Mouse (Mus musculus) heart, embryonic 12.5 days (tissue): ENCODE measurements around the gene Ccndbp1. TPM values are rescaled to one million over a fixed set of nuclear protein-coding genes. Genes with fewer than 3 reads are reported as not detected.
"Not testable (repeated sequence)": the region's sequence is repeated elsewhere in the genome, so short reads cannot be mapped to it uniquely, and the experiment has no call there.

Experiments used
- ATAC-seq: fragments of 200-750 bp; cut with Nextera tagmentation; 2 replicates; pipeline ENCODE4 v1.8.0; 2017; ENCODE audit warnings: moderate TSS enrichment, moderate library complexity; ENCODE audit not compliant: insufficient number of reproducible peaks, low FRiP score
- H3K27ac ChIP-seq: fragments of 300-500 bp; sonication (generic); 2 replicates; pipeline ENCODE4 v1.5.1; 2016; ENCODE audit warnings: mild to moderate bottlenecking, moderate library complexity; ENCODE audit not compliant: poor library complexity, severe bottlenecking
- H3K27me3 ChIP-seq: fragments of 300-500 bp; sonication (generic); replicated peaks from 2 replicates; pipeline ENCODE4 v1.6.1; 2016; ENCODE audit warnings: mild to moderate bottlenecking, moderate library complexity
- H3K36me3 ChIP-seq: fragments of 300-500 bp; sonication (generic); 2 replicates; pipeline ENCODE4 v1.6.1; 2016; ENCODE audit warnings: mild to moderate bottlenecking, moderate library complexity
- H3K4me1 ChIP-seq: fragments of 300-500 bp; sonication (generic); replicated peaks from 2 replicates; pipeline ENCODE4 v1.6.1; 2016; ENCODE audit warnings: mild to moderate bottlenecking
- H3K4me2 ChIP-seq: fragments of 300-500 bp; sonication (generic); 2 replicates; pipeline ENCODE4 v1.6.1; 2016; ENCODE audit warnings: mild to moderate bottlenecking, moderate library complexity
- H3K4me3 ChIP-seq: fragments of 300-500 bp; sonication (generic); 2 replicates; pipeline ENCODE4 v1.5.1; 2016; ENCODE audit warnings: mild to moderate bottlenecking
- H3K9ac ChIP-seq: fragments of 300-500 bp; sonication (generic); 2 replicates; pipeline ENCODE4 v1.6.1; 2016; ENCODE audit warnings: mild to moderate bottlenecking, moderate library complexity
- H3K9me3 ChIP-seq: fragments of 300-500 bp; sonication (generic); replicated peaks from 2 replicates; pipeline ENCODE4 v1.6.1; 2016; ENCODE audit warnings: mild to moderate bottlenecking, moderate library complexity
- WGBS: fragments of 180-500 bp; shearing (Covaris S2); methylation state at CpG from one replicate; pipeline ENCODE4 v1.1.7; 2016; 5-methylcytosine and 5-hydroxymethylcytosine counted together
- polyA plus RNA-seq: library from polyadenylated mRNA; unstranded; fragments of >200 nt; fragmentation: Nextera tagmentation; extraction: Ambion mirVana; gene quantifications from 2 replicates; pipeline ENCODE4 v1.2.1, GENCODE M21; 2016

Ccndbp1 gene
- 38.1 and 38.5 TPM in 2 replicates for polyA plus RNA-seq

DNA sequence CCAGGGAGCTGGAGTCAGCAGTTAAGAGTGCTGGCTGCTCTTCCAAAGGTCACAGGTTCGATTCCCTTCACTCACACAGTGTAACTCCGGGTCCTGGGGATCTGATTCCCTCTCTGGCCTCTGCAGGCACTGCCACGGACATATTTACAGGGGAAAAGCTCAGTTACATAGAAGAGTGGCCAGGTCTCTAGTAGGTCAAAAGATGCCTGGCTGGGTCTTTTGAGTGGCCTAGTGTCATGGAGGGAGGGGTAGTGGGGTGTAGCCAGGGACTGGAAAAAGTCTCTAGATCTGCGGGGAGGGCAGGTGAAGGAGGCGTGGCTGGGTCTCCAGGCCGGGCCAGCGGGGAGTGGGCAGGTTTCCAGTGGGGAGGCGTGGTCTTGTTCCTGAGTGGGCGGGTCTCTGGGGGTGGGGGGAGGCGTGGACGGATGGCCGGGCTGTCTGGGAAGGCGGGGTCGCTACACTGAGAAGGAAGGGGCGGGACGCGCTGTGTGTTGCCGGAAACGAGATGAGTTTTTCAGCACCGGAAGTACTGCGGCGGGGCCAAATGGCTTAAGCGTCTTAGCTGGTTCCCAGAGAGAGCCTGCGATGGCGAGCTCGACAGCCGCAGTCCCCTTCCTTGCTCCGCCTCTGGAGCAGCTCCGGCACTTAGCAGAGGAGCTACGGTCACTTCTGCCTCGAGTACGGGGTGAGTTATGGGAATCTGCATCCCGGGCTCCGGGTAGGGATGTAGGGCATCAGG lies at the start of gene Ccndbp1:
TSS of gene Ccndbp1 (plus strand) at position 479 of the 739 bp plus-strand sequence.
- peak within 1 kb of the TSS; percentile 95 for H3K4me2 ChIP-seq
- no peaks in the 10 kb centered on the region for H3K9me3 ChIP-seq
- peak within 1 kb of the TSS; percentile 87 for H3K4me3 ChIP-seq
- H3K4me1 ChIP-seq, result peaks cover 7% of the 10 kb centered on the region
- 2% methylated on average over 34 of the region's 34 CpGs for WGBS
- no peaks in the 10 kb centered on the region for H3K27me3 ChIP-seq
- H3K36me3 ChIP-seq, result peaks cover 17% of the 10 kb centered on the region
- peak within 1 kb of the TSS; percentile 78 for H3K9ac ChIP-seq
- peak; percentile 98 for ATAC-seq
- peak within 1 kb of the TSS; percentile 30; the same call in 1 of the 2 replicates for H3K27ac ChIP-seq

DNA sequence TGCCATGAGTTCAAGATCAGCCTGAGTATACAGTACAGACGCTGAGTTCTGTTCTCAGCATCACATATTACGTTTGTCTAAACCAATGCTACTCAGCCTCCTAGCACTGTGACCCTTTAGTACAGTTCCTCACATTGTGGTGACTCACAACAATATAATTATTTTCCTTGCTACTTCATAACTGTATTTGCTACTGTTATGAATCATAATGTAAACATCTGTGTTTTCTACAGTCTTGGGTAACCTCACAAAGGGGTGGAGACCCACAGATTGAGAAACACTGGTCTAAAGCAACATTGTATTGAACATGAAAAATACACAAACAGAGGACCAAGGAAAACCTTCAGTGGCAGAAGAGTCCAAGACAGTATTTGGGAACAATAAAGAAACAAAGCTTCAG lies 48.8 kb upstream of the Ccndbp1 start:
- peaks cover 32% of the 10 kb centered on the region for H3K36me3 ChIP-seq
- no peak overlapping the region for H3K4me3 ChIP-seq
- H3K4me1 ChIP-seq, result 0 out of 2 replicates have a peak, but pooled peaks cover 3% of the 10 kb centered on the region
- 85% methylated on average over 2 of the region's 2 CpGs for WGBS
- ATAC-seq, result no peak
- no peaks in the 10 kb centered on the region for H3K27me3 ChIP-seq
- no peak overlapping the region for H3K27ac ChIP-seq
- no peak overlapping the region for H3K9ac ChIP-seq
- no peak overlapping the region for H3K4me2 ChIP-seq
- no peaks in the 10 kb centered on the region for H3K9me3 ChIP-seq

DNA sequence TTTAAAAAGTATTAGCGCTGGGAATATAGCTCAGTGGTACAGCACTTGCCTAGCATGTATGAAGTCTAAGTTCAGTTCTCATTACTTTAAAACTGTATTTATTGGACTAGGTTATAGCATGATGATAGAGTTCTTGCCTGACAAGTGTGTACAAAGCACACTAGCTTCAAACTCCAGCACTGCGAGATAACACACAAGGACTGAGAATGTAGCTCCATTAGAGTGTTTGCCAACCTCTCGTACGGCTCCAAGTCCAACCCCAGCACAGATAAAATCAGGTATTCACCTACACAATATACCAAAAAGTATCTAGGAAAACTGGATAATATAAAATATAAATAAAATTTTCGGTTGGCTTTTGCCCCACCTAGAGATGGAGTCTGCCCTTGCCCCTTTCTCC lies 48.4 kb upstream of the Ccndbp1 start:
- Histone ChIP-seq H3K36me3 (peaks cover 27% of the 10 kb centered on the region), H3K27me3 (no peaks in the 10 kb centered on the region), H3K9ac (no peak overlapping the region), H3K27ac (no peak overlapping the region), H3K4me2 (no peak overlapping the region), H3K9me3 (no peaks in the 10 kb centered on the region), H3K4me1 (0 out of 2 replicates have a peak, but pooled peaks cover 3% of the 10 kb centered on the region), H3K4me3 (no peak overlapping the region)
- 82% methylated on average over 5 of the region's 5 CpGs for WGBS
- ATAC-seq, result no peak

DNA sequence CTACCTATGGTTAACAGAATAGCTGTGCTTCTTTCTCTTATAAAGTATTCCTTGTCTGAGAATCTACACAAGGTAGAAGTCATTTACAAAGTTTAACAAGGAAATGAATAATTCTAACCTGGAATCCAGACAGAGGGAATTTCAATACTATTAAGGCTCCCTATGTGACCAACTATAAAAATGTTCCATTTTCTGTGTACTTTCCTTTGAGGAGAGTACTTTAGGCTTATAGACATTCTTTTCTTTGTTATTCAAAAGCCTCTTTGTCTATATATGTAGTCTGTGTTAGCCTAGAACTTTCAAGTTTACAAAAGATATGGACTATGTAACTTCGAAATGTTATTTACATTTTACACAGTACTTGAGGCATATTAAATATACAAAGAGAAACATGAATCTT lies 47.9 kb upstream of the Ccndbp1 start:
- Histone ChIP-seq H3K27me3 (no peaks in the 10 kb centered on the region), H3K27ac (no peak overlapping the region), H3K4me3 (no peak overlapping the region), H3K9me3 (no peaks in the 10 kb centered on the region), H3K4me2 (no peak overlapping the region), H3K36me3 (peaks cover 24% of the 10 kb centered on the region; the same call in 1 of the 2 replicates), H3K9ac (no peak overlapping the region), H3K4me1 (0 out of 2 replicates have a peak, but pooled peaks cover 3% of the 10 kb centered on the region)
- 93% methylated on average over 1 of the region's 1 CpGs for WGBS
- no peak for ATAC-seq

DNA sequence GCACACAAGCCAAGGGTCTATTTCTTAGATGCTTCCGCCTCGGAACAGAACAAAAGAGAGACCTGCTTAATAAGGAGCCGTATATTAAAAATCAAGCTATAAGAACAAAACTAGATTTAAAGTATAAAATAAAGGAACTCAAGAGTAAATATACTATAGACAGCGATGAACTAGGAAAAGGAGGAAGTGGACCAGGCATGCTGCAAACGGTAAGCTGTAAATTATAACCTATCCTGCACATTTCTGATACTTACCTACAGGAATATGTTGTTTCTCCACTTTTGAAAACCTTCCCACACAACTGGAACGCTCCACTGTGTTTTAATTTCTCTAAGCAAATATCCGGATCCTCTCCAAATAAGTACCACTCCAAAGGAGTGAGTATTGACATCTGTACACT lies 45.1 kb upstream of the Ccndbp1 start:
- Histone ChIP-seq H3K9ac (no peak overlapping the region), H3K36me3 (peaks cover 18% of the 10 kb centered on the region), H3K4me2 (no peak overlapping the region), H3K27me3 (no peaks in the 10 kb centered on the region), H3K27ac (no peak overlapping the region), H3K9me3 (no peaks in the 10 kb centered on the region), H3K4me1 (peaks cover 5% of the 10 kb centered on the region), H3K4me3 (no peak overlapping the region)
- WGBS, result 91% methylated on average over 7 of the region's 7 CpGs
- no peak for ATAC-seq

DNA sequence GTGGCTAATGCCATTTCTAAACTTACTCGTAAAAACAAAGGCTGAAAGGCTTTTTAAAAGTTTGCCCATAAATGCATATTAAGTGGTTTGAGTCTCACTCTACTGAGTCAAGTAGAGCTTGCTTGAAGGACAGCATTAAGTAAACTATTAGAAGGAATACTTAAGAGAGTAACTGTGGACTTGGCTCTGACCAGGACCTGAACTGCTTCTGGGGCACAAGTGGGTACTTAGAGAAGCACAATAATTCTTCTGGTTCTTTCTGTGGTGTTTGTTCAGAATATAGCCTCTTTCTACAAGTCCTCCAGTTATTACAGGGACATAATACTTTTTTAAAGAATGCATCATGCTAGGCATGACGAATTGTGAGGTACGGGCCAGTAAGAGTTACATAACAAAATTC lies 42.7 kb upstream of the Ccndbp1 start:
- H3K4me2 ChIP-seq, result no peak overlapping the region
- H3K9ac ChIP-seq, result no peak overlapping the region
- H3K4me1 ChIP-seq, result peaks cover 14% of the 10 kb centered on the region
- H3K27ac ChIP-seq, result no peak overlapping the region
- no peaks in the 10 kb centered on the region for H3K9me3 ChIP-seq
- H3K27me3 ChIP-seq, result no peaks in the 10 kb centered on the region
- ATAC-seq, result no peak
- 92% methylated on average over 3 of the region's 3 CpGs for whole genome bisulfite sequencing
- peaks cover 6% of the 10 kb centered on the region; the same call in 1 of the 2 replicates for H3K36me3 ChIP-seq
- H3K4me3 ChIP-seq, result no peak overlapping the region

DNA sequence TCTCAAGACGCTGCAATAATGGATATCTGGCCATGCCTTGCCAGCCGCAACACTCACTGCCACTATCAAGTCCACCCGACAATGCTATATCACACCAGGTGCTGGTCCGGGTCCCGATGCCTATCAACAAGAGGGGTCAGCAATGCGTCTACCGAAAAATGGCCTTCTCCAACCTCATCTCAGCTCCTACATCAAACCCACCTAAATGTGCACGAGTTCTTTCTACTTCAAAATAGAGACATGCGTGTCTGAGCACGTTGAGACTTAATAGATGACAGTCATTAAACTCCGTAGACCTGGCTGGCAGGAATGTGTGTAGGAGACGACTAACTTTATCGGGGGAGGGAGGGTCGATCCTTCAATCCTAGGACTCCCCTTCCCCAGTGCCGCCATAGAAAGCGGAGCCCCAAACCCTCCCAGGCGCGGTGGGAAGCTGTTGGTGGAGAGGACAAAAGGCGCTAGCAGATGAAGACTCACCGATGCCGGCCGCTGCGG lies 38.1 kb upstream of the Ccndbp1 start:
- peak overlapping the region; percentile 93 for H3K4me3 ChIP-seq
- H3K36me3 ChIP-seq, result no peaks in the 10 kb centered on the region; the same call in 1 of the 2 replicates
- no peaks in the 10 kb centered on the region for H3K27me3 ChIP-seq
- H3K9me3 ChIP-seq, result no peaks in the 10 kb centered on the region
- under 1% methylated on average over 23 of the region's 23 CpGs for whole genome bisulfite sequencing
- peak; percentile 66 for ATAC-seq
- H3K9ac ChIP-seq, result peak overlapping the region; percentile 89
- H3K27ac ChIP-seq, result peak overlapping the region; percentile 80
- peaks cover 19% of the 10 kb centered on the region for H3K4me1 ChIP-seq
- H3K4me2 ChIP-seq, result peak overlapping the region; percentile 71

DNA sequence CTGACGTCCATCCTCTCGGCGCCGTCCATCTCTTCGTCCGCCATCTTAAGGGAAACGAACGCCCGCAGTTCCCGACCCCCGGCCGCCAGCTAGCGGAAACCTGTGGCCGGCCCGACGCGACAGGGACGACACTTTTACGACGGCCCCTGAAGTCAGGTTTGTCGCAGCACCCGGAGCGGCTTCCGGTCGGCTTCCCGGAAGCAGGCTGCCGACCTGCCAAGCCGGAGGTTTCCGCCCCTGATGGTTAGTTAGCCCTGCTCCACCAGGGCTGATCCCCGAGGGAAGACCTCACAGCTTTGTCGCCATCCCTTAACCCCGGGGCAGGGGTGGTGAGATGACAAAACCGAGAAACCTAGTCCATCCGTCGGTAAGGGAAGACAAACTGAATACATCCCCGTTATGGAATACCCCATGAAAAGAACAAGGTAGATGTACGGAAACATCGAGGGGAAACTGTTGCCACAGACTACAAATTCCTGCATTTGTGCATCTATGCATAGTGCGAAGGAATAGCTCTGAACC lies 37.6 kb upstream of the Ccndbp1 start, which contains the start of gene Ubr1:
TSS of gene Ubr1 (minus strand) at position 157 of the 522 bp plus-strand sequence.
- Histone ChIP-seq H3K9ac (peak within 1 kb of the TSS; percentile 89), H3K9me3 (no peaks in the 10 kb centered on the region), H3K36me3 (no peaks in the 10 kb centered on the region; the same call in 1 of the 2 replicates), H3K4me3 (peak within 1 kb of the TSS; percentile 93), H3K27ac (peak within 1 kb of the TSS; percentile 80), H3K4me1 (peaks cover 19% of the 10 kb centered on the region), H3K4me2 (peak within 1 kb of the TSS; percentile 71), H3K27me3 (no peaks in the 10 kb centered on the region)
- WGBS, result under 1% methylated on average over 39 of the region's 39 CpGs
- ATAC-seq, result peak; percentile 89

DNA sequence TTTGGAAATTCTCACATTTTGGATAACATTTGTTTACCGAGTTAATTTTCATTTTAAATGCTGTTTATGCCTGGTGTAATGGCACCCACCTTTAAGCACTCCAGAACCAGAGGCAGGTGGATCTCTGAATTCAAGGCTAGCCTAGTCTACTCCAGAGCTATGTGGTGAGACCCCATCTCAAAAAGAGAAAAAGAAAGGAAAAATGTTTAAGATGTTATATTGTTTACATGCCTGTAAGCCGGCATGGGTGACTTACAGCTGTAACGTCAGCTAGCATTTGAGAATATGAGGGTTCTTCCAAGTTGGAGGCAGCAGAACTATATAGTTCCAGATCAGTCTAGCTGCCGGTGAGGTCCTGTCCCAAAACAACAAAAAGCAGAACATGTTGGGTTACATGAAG lies 36.4 kb upstream of the Ccndbp1 start:
- peaks cover 14% of the 10 kb centered on the region for H3K4me1 ChIP-seq
- H3K36me3 ChIP-seq, result no peaks in the 10 kb centered on the region; the same call in 1 of the 2 replicates
- no peak for ATAC-seq
- H3K9me3 ChIP-seq, result no peaks in the 10 kb centered on the region
- 87% methylated on average over 4 of the region's 4 CpGs for WGBS
- no peaks in the 10 kb centered on the region for H3K27me3 ChIP-seq
- no peak overlapping the region for H3K4me3 ChIP-seq
- no peak overlapping the region for H3K4me2 ChIP-seq
- no peak overlapping the region for H3K27ac ChIP-seq
- no peak overlapping the region for H3K9ac ChIP-seq

DNA sequence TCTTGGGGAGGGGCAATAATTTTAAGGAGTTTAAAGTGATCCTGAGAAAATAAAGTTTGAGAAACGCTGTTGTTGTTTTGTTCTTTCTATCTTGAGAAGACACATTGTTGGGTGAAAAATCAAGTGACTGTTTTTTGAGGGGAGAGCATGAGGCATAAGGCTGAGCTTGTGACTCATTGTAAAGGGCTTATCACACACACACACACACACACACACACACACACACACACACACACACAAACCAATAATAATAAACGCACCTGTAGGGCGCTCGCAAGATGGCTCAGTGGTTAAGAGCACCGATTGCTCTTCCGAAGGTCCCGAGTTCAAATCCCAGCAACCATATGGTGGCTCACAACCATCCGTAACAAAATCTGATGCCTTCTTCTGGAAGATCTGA lies 35.9 kb upstream of the Ccndbp1 start:
- 90% methylated on average over 8 of the region's 8 CpGs for WGBS
- H3K27ac ChIP-seq, H3K9ac ChIP-seq, ATAC-seq, H3K27me3 ChIP-seq, H3K36me3 ChIP-seq, H3K4me3 ChIP-seq, H3K4me2 ChIP-seq, H3K9me3 ChIP-seq: not testable (repeated sequence)
- peaks cover 14% of the 10 kb centered on the region for H3K4me1 ChIP-seq

DNA sequence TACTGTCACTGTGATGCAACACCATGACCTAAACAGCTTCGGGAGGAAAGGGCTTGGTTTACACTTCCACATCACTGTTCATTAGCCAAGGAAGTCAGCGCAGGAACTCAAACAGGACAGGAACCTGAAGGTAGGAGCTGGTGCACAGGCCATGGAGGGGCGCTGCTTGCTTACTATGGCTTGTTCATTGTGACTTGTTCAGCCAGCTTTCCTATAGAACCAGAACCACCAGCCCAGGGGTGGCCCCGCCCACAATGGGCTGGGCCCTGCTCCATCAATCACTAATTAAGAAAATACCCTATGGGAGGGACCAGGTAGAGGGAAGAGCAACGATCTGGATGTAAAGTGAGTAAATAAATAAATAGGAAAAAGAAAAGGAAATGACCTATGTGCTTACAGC lies 35.2 kb upstream of the Ccndbp1 start:
- Histone ChIP-seq H3K4me1 (peaks cover 14% of the 10 kb centered on the region), H3K27ac (no peak overlapping the region), H3K27me3 (no peaks in the 10 kb centered on the region), H3K4me2 (peak overlapping the region; percentile 35), H3K9ac (no peak overlapping the region), H3K4me3 (no peak overlapping the region), H3K9me3 (no peaks in the 10 kb centered on the region), H3K36me3 (no peaks in the 10 kb centered on the region)
- no peak for ATAC-seq
- WGBS, result 17% methylated on average over 5 of the region's 5 CpGs
